Mouse (Mus musculus): Measurements from ENCODE around the gene Adora3. TPM values are rescaled to one million over a fixed set of nuclear protein-coding genes. Genes with fewer than 3 reads are reported as not detected.

Adora3 gene
- total RNA-seq, 2 experiments from 2014 or later: not detected

- no peak for DNase-seq
- intact Hi-C loops (cut with DNase I): no loop called here
These were observed 3.1 kb downstream of the Adora3 start for GRCm38 (mm10) chr3:105873451-105874445.

GRCm38 (mm10) chr3:105876022-105876421 lies 5.4 kb downstream of the Adora3 start:
- intact Hi-C loops (cut with DNase I): no loop called here
- DNase-seq: no peak

GRCm38 (mm10) chr3:105877252-105877803 lies 6.7 kb downstream of the Adora3 start:
- intact Hi-C loops (cut with DNase I): no loop called here

GRCm38 (mm10) chr3:105877919-105878318 lies 7.3 kb downstream of the Adora3 start:
- DNase-seq: no peak
- intact Hi-C loops (cut with DNase I): no loop called here

More at GRCm38 (mm10) chr3:105877252-105877803, 6.7 kb downstream of the Adora3 start:
- DNase-seq: no peak

GRCm38 (mm10) chr3:105878751-105879150 lies 8.1 kb downstream of the Adora3 start:
- intact Hi-C loops (cut with DNase I): no loop called here
- DNase-seq: no peak

- no peak for DNase-seq
- intact Hi-C loops (cut with DNase I): no loop called here
These were observed 9.8 kb downstream of the Adora3 start for GRCm38 (mm10) chr3:105880419-105880818.

GRCm38 (mm10) chr3:105882105-105882504 lies 11.4 kb downstream of the Adora3 start:
- intact Hi-C loops (cut with DNase I): no loop called here
- DNase-seq: no peak

- intact Hi-C loops (cut with DNase I): no loop called here
- no peak for DNase-seq
These were observed 12.5 kb downstream of the Adora3 start for GRCm38 (mm10) chr3:105883111-105883510.

- no peak for DNase-seq
- intact Hi-C loops (cut with DNase I): no loop called here
These were observed 18.3 kb downstream of the Adora3 start for GRCm38 (mm10) chr3:105888961-105889360.

- intact Hi-C loops (cut with DNase I): loop anchor here (5.0 kb wide), 2 partner anchors 73 to 118 kb away; no protein-coding TSS in a partner anchor
- DNase-seq: no peak
These were observed 19.6 kb downstream of the Adora3 start for GRCm38 (mm10) chr3:105890220-105890619.

GRCm38 (mm10) chr3:105891141-105891540 lies 20.5 kb downstream of the Adora3 start:
- DNase-seq: no peak
- intact Hi-C loops (cut with DNase I): loop anchor here (5.0 kb wide), 2 partner anchors 74 to 119 kb away; no protein-coding TSS in a partner anchor

- no peak for DNase-seq
- intact Hi-C loops (cut with DNase I): loop anchor here (5.0 kb wide), 2 partner anchors 75 to 120 kb away; no protein-coding TSS in a partner anchor
These were observed 21.3 kb downstream of the Adora3 start for GRCm38 (mm10) chr3:105891760-105892571.

GRCm38 (mm10) chr3:105892572-105893495 lies 22.2 kb downstream of the Adora3 start:
- intact Hi-C loops (cut with DNase I): loop anchor here (5.0 kb wide), 2 partner anchors 76 to 121 kb away; no protein-coding TSS in a partner anchor
- no peak for DNase-seq

GRCm38 (mm10) chr3:105893941-105894391 lies 23.3 kb downstream of the Adora3 start:
- DNase-seq: peak; percentile 67
- intact Hi-C loops (cut with DNase I): loop anchor here (5.0 kb wide), 2 partner anchors 77 to 122 kb away; no protein-coding TSS in a partner anchor

GRCm38 (mm10) chr3:105894601-105895592 lies 24.2 kb downstream of the Adora3 start:
- intact Hi-C loops (cut with DNase I): loop anchor here (5.0 kb wide), 2 partner anchors 78 to 123 kb away; no protein-coding TSS in a partner anchor
- DNase-seq: peak; percentile 80 to 82

GRCm38 (mm10) chr3:105896811-105897210 lies 26.2 kb downstream of the Adora3 start:
- intact Hi-C loops (cut with DNase I): no loop called here
- no peak for DNase-seq

- intact Hi-C loops (cut with DNase I): loop anchor here (2.0 kb wide), 1 partner anchor 224 kb away; no protein-coding TSS in a partner anchor
- peak in 1 of 2 experiments; percentile 51 for DNase-seq
These were observed 27.7 kb downstream of the Adora3 start for GRCm38 (mm10) chr3:105898325-105898724.

- no peak for DNase-seq
- intact Hi-C loops (cut with DNase I): loop anchor here (2.0 kb wide), 1 partner anchor 224 kb away; no protein-coding TSS in a partner anchor
These were observed 28.2 kb downstream of the Adora3 start for GRCm38 (mm10) chr3:105898861-105899260.

Data from gastrocnemius, postnatal 36 days (tissue).